Mouse (Mus musculus): ENCODE measurements at regions not wholly inside any gene's neighbourhood (a gene's known extent, or its start where the extent isn't known, plus 50 kb on each side); places are given as distances from the start of the nearest gene placed in this dataset.

DNA sequence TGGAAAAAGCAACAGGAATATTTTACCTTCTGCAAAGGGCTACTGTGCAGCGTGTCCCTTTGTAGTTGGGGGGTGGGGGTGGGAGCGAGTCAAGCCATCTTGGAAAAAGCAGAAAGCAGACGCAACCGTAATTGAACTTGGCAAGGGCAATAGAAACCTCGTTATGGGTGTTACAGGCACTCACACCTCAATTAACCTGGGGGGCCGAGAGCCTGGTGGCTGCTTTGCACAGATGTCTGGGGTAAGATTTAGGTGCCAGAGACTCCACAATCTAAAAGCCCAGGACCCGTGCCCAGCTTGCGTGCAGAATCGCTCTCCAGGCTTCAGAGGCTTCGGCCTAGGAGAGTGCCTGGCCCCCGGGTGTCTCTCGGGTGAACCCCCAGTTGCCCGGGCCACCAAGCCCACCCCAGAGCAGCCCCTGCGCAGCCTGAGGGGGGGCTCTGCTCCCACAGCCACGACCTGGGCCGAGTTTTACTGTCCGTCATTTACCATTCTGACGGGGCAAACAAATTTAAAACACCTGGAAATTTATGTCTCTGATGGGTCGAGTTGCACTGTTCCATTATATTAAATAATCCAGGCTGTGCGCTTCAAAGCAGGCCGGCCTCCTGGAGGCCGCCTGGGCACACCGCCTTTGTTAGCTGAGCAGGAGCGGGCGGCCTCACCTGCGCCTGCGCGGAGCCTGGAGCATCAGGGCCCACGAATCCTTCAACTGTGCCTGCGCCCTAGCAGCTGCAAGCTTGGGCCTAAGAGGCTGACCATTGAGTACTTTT lies 212.4 kb downstream of the Srbd1 start:
- Histone ChIP-seq H3K9me3 (ENCODE audit: control insufficient read depth) (no peaks in the 10 kb centered on the region), H3K4me1 (replicated peaks; ENCODE audit: control insufficient read depth, insufficient read depth, low read length) (no peaks in the 10 kb centered on the region), H3K9ac (ENCODE audit: low read depth, low read length) (no peak overlapping the region), H3K27me3 (replicated peaks; ENCODE audit: control insufficient read depth, insufficient read depth, low read length) (no peaks in the 10 kb centered on the region), H3K27ac (ENCODE audit: low read depth, low read length) (no peak overlapping the region), H3K36me3 (ENCODE audit: control insufficient read depth, insufficient read depth) (no peaks in the 10 kb centered on the region), H3K4me3 (ENCODE audit: low read depth, low read length) (no peak overlapping the region), H3K4me2 (replicated peaks; ENCODE audit: low read depth) (no peak overlapping the region)
- no peak for TF ChIP-seq CTCF (IDR thresholded peaks at IDR 0.05; ENCODE audit: low read depth)
- 89% methylated on average over 30 of the region's 30 CpGs for WGBS
- ATAC-seq = no peak

DNA sequence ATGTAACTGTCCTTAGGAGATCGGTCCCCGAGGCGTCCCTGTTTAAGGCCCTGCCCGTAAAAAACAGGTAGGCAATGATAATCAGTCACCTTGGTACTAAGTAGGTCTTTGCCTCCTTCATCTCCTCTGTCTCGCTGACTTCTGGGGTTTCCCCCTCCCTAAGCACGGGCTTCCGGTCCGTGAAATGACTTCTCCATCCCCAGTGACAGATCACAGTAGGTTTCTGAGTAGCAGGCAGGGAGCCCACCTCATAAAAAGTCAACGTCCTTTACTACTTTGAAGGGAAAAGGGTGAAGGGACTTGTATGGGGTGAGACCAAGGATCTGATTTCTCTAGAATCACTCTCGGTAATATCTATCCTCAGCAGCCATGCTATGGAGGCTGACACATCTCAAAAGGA lies 213.0 kb downstream of the Srbd1 start:
- WGBS = 89% methylated on average over 10 of the region's 10 CpGs
- Histone ChIP-seq H3K36me3 (ENCODE audit: control insufficient read depth, insufficient read depth) (no peaks in the 10 kb centered on the region), H3K4me1 (replicated peaks; ENCODE audit: control insufficient read depth, insufficient read depth, low read length) (no peaks in the 10 kb centered on the region), H3K9me3 (ENCODE audit: control insufficient read depth) (no peaks in the 10 kb centered on the region), H3K4me2 (replicated peaks; ENCODE audit: low read depth) (no peak overlapping the region), H3K27me3 (replicated peaks; ENCODE audit: control insufficient read depth, insufficient read depth, low read length) (no peaks in the 10 kb centered on the region), H3K27ac (ENCODE audit: low read depth, low read length) (no peak overlapping the region), H3K4me3 (ENCODE audit: low read depth, low read length) (no peak overlapping the region), H3K9ac (ENCODE audit: low read depth, low read length) (no peak overlapping the region)
- ATAC-seq = no peak
- TF ChIP-seq CTCF (IDR thresholded peaks at IDR 0.05; ENCODE audit: low read depth) = no peak

- H3K4me1 ChIP-seq (replicated peaks; ENCODE audit: control insufficient read depth, insufficient read depth, low read length) = no peaks in the 10 kb centered on the region
- no peak overlapping the region for H3K4me3 ChIP-seq (ENCODE audit: low read depth, low read length)
- no peaks in the 10 kb centered on the region for H3K9me3 ChIP-seq (ENCODE audit: control insufficient read depth)
- H3K4me2 ChIP-seq (replicated peaks; ENCODE audit: low read depth) = no peak overlapping the region
- no peak overlapping the region for H3K9ac ChIP-seq (ENCODE audit: low read depth, low read length)
- ATAC-seq = no peak
- 57% methylated on average over 5 of the region's 5 CpGs for WGBS
- TF ChIP-seq CTCF (IDR thresholded peaks at IDR 0.05; ENCODE audit: low read depth) = no peak
- no peaks in the 10 kb centered on the region for H3K36me3 ChIP-seq (ENCODE audit: control insufficient read depth, insufficient read depth)
- H3K27me3 ChIP-seq (replicated peaks; ENCODE audit: control insufficient read depth, insufficient read depth, low read length) = no peaks in the 10 kb centered on the region
- H3K27ac ChIP-seq (ENCODE audit: low read depth, low read length) = no peak overlapping the region
Measured at GRCm38 (mm10) chr17:85930789-85931188, 214.2 kb downstream of the Srbd1 start.

DNA sequence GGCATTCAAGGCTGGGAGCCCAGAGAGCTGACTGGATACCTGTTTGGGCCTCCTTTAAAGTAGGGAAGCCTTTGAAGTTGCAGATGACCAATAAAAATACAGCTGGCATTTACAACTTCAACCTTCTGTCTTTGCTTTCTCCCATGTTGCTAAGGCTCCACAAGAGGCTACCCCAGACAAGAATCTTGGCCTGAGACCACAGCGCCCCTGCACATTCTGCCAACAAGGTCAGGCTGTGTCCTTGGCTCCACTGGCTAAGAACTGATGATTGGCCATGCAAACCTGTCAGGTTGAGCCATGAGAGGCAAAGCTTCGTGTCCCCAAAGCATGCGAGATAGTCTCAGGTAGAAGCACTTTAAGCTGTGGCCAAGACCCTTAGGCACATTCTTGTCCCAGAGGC lies 214.6 kb downstream of the Srbd1 start:
- WGBS = 88% methylated on average over 3 of the region's 3 CpGs
- ATAC-seq = no peak
- H3K4me1 ChIP-seq (replicated peaks; ENCODE audit: control insufficient read depth, insufficient read depth, low read length) = no peaks in the 10 kb centered on the region
- H3K4me3 ChIP-seq (ENCODE audit: low read depth, low read length) = no peak overlapping the region
- no peaks in the 10 kb centered on the region for H3K9me3 ChIP-seq (ENCODE audit: control insufficient read depth)
- H3K4me2 ChIP-seq (replicated peaks; ENCODE audit: low read depth) = no peak overlapping the region
- no peak overlapping the region for H3K27ac ChIP-seq (ENCODE audit: low read depth, low read length)
- H3K36me3 ChIP-seq (ENCODE audit: control insufficient read depth, insufficient read depth) = no peaks in the 10 kb centered on the region
- TF ChIP-seq CTCF (IDR thresholded peaks at IDR 0.05; ENCODE audit: low read depth) = no peak
- H3K9ac ChIP-seq (ENCODE audit: low read depth, low read length) = no peak overlapping the region
- no peaks in the 10 kb centered on the region for H3K27me3 ChIP-seq (replicated peaks; ENCODE audit: control insufficient read depth, insufficient read depth, low read length)

- WGBS = 85% methylated on average over 12 of the region's 12 CpGs
Measured at GRCm38 (mm10) chr17:85929699-85930286, 215.2 kb downstream of the Srbd1 start.

GRCm38 (mm10) chr17:85928543-85928942 lies 216.4 kb downstream of the Srbd1 start:
- 26% methylated on average over 2 of the region's 2 CpGs for WGBS
- no peaks in the 10 kb centered on the region for H3K27me3 ChIP-seq (replicated peaks; ENCODE audit: control insufficient read depth, insufficient read depth, low read length)
- ATAC-seq = peak; percentile 83

More at GRCm38 (mm10) chr17:85929699-85930286, 215.2 kb downstream of the Srbd1 start:
- H3K36me3 ChIP-seq (ENCODE audit: control insufficient read depth, insufficient read depth) = no peaks in the 10 kb centered on the region
- no peak overlapping the region for H3K9ac ChIP-seq (ENCODE audit: low read depth, low read length)
- no peak for ATAC-seq
- H3K9me3 ChIP-seq (ENCODE audit: control insufficient read depth) = no peaks in the 10 kb centered on the region
- no peak overlapping the region for H3K4me3 ChIP-seq (ENCODE audit: low read depth, low read length)
- TF ChIP-seq CTCF (IDR thresholded peaks at IDR 0.05; ENCODE audit: low read depth) = no peak
- H3K27me3 ChIP-seq (replicated peaks; ENCODE audit: control insufficient read depth, insufficient read depth, low read length) = no peaks in the 10 kb centered on the region
- no peak overlapping the region for H3K27ac ChIP-seq (ENCODE audit: low read depth, low read length)
- no peaks in the 10 kb centered on the region for H3K4me1 ChIP-seq (replicated peaks; ENCODE audit: control insufficient read depth, insufficient read depth, low read length)
- H3K4me2 ChIP-seq (replicated peaks; ENCODE audit: low read depth) = no peak overlapping the region

More at GRCm38 (mm10) chr17:85928543-85928942, 216.4 kb downstream of the Srbd1 start:
- Histone ChIP-seq H3K36me3 (ENCODE audit: control insufficient read depth, insufficient read depth) (no peaks in the 10 kb centered on the region), H3K27ac (ENCODE audit: low read depth, low read length) (no peak overlapping the region), H3K4me2 (replicated peaks; ENCODE audit: low read depth) (no peak overlapping the region), H3K4me3 (ENCODE audit: low read depth, low read length) (no peak overlapping the region), H3K9me3 (ENCODE audit: control insufficient read depth) (no peaks in the 10 kb centered on the region), H3K9ac (ENCODE audit: low read depth, low read length) (no peak overlapping the region), H3K4me1 (replicated peaks; ENCODE audit: control insufficient read depth, insufficient read depth, low read length) (no peaks in the 10 kb centered on the region)
- no peak for TF ChIP-seq CTCF (IDR thresholded peaks at IDR 0.05; ENCODE audit: low read depth)

Measured in intestine, postnatal 0 days (tissue).